Mouse (Mus musculus): ENCODE measurements around the gene Pex26.

Pex26 gene

DNA sequence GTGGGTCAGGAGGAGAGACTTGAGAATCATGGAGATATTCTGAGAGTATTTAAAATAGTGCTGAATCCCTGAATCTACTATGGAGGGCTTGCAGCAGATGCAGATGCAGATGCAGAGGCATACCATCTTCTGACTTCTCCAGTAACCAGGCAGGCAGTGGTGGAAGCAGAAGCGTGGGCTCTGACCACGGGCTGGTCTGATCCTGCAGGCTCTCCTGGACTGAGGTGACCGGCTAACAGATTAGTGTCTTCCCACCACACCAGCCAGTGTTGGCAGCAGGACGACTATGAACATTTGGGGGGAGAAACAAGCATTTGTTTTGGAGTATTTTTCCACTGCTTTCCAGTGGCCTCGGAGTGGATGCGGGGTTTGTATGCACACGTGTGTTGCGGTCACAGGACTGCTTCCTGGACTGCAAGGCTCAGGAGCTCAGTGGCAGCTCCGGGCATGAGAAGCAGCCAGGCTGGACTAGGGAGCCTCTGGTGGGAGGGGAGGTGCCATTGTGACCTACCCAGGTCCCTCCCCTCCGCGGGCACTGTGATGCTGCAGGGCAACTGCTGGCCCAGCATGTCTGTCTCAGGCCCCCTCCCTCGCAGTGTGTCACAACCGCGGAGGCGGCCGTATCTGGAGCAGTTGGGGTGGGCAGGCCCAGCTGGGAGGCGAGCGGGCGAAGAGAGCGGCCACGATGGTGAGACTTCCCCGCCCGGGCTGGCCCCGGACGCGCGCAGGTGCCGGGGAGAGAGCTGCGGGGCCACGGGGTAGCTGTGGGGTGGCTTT, 26.9 kb downstream of the Pex26 start, which contains the start of gene Tuba8:
Gene Tuba8 (plus strand): TSS at position 548 of the 777 bp plus-strand sequence.
- peak; percentile 60 for DNase-seq

- DNase-seq = no peak
Measured at GRCm38 (mm10) chr6:121210926-121211289, 27.4 kb downstream of the Pex26 start.

DNA sequence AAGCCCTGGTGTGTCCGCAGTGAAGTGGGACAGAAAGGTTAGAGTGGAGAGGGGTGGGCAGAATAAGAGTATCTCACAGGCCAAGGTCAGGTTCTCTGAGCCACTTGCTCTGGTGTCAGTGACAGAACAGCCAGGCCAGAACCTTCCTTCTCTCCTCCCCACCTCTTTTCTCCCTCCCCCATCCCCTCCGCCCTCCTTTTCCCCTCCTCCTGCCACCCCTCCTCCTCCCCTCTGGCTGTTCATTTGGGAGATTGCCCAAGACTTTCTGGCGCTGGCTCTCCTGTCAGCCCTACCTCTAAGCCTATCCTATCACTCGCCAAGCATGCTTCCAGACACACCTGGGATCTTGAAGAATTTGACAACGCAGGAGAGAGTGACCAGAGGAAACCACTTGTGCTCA, 28.3 kb downstream of the Pex26 start:
- DNase-seq = peak; percentile 57 to 71

DNA sequence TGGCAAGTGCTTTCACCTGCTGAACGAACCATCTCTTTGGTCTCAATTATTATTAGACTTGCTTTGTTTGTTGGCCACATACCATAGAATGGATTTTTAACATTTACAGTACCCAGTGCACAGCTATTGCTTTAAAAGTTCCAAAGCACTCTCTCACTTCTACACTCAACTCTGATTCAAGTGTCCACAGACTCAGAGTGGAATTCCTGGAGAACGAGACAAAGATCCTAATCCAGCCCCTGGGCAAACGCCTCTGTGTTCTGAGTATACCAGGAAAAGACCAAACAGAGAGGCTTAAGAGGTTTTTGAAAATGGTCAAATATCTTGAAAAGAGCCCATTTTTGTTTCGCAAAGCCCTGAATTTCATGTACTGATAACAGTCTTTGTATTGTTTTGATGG, 29.5 kb downstream of the Pex26 start:
- no peak for DNase-seq

- DNase-seq = peak; percentile 35 to 36
Measured at GRCm38 (mm10) chr6:121214221-121214620, 30.8 kb downstream of the Pex26 start.

DNA sequence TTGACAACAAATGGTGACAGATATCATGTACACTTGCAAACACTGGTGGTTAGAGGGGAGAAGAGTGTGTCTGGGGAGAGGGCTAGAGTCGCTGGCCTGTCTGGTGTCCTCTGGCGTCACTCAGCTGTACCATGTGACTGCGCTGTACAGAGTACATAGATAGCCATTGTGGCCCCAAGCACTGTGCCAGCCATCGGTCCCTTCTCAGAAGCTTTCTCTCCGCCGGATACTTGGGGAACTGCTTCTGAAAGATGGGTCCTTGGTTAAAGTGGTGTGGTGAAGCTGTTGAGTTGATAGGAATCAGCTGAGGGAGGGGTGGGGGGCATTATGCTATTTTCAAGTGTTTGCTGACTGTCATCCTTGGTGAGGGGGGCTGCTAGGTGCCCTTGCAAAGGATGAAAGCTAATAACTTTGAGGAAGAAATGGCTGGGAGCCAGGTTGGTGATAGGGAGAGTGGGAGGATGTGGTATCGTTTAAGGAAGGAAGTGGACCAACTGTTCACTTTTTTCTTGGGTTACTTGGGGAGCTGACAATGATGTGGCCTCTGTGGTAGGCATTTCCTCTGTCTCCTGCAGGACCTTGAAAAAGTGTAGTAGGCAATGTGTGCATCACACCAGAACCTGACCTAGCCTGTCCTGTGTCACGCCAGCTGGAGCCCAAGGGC, 31.3 kb downstream of the Pex26 start:
- DNase-seq = no peak

DNA sequence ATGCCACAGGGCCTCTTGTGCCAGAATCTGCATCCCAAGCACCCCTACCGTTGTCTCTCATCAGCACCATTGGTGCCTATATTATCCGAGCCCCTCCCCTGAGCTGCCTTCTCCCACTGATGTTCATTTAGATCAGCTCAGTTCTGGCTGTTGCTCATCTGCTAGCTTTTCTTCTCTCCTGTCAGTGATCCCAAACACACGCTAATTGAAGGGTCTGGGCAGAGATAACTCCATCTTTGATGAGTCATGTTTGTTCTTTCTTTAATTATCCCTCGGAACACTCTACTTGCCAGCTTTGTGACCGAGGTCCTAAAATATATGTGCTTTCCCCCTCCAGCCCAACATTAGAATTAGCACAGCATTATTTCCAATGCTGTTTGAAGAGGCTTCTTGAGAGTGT, 31.9 kb downstream of the Pex26 start:
- no peak for DNase-seq

DNA sequence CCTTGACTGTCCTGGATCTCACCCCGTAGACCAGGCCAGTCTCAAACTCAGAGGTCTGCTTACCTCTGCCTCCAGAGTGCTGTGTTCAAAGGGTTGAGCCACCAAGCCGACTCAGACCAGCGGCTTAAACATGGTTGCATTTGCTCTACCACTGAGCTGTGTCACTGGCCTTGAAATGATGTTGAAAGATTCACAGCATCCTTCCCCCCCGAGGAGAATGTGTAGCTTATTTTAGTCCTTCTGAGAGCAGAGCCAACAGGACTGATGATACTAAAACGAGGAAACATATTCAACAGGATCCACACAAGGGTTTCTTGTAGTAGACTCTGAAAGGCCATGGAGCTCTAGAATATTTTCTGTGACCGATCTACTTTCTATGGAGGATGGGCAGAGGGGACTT, 32.4 kb downstream of the Pex26 start:
- no peak for DNase-seq

DNA sequence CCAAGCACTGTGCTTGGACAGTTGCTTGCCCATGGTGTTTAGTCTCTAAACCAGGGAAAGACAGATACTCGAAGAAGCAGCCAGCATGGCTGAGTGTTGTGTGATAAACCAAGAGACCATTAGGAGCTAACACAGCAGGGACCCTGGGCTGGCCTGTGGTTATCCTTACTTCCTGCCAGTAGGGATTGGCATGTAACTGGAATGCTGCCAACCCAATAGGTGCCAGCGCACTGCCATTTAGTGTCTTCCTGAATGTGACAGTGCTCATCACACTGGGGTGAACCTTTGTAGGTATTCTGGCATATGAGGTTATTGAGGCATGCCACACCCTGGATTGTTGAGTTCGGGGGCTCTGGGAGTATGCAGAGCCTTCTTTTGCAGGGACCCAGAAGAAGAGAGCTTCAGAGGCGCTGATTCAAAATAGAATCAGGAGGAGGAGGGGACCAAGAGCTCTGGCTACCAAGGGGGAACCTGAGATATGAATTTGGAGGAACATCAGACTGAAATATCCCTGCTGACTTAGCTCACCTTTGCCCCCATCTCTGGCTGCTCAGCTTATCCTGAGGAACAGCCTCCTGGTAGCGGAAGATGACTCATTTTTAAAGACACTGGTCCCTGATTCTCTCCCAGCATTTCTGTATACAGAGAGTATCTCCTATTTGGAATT, 33.3 kb downstream of the Pex26 start:
- peak; percentile 29 to 43 for DNase-seq

- no peak for DNase-seq
Measured at GRCm38 (mm10) chr6:121218002-121218401, 34.5 kb downstream of the Pex26 start.

GRCm38 (mm10) chr6:121219406-121219805, 35.9 kb downstream of the Pex26 start:
- peak; percentile 18 to 28 for DNase-seq

GRCm38 (mm10) chr6:121220181-121220580, 36.7 kb downstream of the Pex26 start:
- DNase-seq = no peak

DNA sequence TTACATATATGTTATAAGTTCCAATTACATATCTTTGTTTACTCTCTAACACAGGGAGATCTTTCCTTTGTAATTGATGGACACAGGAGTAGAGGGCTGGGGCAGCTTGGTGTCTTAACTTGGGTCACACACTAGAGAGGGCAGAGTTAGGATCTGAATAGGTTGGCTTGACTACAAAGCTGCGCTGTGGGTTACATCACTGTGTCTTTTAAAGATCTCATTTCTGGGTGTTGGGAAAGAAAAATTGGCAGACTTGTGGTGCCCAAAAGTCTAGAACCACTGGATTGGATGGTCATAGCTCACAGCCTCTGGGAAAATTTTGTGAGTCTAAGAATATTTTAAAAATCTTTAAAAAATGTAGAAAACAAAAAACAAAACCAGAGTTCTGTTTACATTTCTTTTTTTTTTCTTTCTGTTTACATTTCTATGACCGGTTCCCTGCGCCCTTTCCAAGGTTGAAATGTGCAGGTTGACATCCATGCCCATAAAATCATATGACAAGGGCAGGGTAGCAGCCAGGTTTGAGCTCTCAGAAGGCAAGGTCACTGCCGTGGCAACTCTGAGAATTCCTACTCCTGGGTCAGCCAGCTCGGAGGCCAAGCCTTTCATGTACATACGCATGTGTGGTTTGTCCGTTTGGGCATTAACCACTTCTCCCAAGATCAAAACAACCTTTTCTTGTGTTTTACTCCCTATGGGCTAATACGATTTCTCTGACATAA, 38.6 kb downstream of the Pex26 start:
- DNase-seq = no peak

DNA sequence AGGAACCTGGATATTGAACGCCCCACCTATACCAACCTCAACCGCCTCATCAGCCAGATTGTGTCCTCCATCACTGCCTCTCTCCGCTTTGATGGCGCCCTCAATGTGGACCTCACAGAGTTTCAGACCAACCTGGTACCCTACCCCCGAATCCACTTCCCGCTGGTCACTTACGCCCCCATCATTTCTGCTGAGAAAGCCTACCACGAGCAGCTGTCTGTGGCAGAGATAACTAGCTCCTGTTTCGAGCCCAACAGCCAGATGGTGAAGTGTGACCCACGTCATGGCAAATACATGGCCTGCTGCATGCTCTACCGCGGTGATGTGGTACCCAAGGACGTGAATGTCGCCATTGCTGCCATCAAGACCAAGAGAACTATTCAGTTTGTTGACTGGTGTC, 39.5 kb downstream of the Pex26 start:
- DNase-seq = no peak

DNA sequence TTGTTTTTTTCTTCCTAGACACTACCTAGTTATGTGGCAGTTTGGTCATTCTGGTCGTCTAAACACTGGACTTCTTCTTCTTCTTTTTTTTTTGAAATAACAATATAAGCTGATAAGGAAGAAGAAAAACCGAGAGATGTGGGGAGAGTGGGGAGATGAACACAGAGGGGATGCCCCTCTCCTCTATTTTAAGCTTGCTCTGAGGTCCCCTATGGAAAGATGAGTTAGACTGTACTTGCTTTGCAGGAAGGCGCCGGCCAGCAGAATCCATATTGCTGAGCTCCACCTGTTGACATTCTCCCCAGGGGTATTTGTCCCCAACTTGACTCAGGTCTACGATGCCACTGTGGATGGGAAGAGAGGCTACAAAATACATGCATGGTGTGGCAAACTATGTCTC, 40.6 kb downstream of the Pex26 start:
- DNase-seq = no peak

DNA sequence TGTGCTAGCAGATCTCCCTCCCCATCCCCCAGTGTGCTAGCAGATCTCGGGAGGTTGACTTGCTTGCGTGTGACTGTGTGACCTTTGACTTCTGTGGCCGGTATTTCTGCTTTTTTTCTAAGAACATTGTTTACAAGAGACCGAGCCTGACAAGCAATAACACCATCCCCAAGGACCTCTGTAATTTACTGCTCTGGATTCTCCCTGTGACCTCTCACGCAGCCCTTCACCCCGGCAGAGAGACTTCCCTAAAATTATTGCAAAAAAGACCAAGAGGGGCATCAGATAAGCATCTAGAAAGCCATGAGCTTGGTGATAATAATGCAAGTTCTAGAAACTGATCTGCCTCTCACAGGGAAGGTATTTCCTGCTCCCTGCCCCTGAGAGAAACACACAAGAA, 41.5 kb downstream of the Pex26 start:
- DNase-seq = no peak

GRCm38 (mm10) chr6:121226043-121226442, 42.6 kb downstream of the Pex26 start:
- DNase-seq = no peak

GRCm38 (mm10) chr6:121226744-121227143, 43.3 kb downstream of the Pex26 start:
- DNase-seq = no peak

DNA sequence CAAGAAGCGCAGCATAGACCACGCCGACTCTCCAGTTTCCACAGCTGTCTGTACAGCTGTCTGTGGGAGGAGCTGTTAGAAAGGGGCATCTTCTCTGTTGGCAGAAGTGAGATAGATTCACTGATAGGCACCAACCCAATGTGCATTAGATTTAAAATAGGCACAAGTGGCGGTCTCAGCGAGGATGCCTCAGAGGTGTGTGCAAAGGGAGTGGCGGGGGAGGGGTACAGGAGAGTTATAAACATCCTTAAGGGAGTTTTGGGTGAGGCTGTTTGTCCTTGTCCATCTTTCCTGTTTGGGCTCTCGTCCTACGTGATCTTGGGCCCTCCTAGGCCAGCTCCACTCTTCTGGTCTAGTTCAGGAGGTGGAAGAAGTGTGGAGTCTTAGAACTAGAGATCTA, 45.0 kb downstream of the Pex26 start:
- DNase-seq = no peak

- DNase-seq = no peak
Measured at GRCm38 (mm10) chr6:121232652-121233051, 49.2 kb downstream of the Pex26 start.

DNA sequence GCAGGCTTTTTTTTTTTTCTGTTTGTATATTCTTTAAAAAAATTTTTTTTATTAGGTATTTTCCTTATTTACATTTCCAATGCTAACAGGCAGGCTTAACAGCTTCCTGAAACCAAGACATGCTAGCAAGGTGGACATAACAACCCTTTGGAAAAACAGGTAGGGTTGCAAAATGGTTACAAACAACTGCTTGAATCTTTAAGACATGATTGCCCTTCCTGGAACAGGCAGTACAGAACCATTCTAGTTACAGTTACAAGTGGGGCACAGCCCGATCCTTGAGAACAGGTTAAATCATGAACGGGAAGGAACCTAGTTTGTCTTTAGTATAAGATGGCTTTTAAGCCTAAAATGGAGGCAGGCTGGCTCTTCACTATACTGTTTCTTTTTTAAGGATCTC, 52.9 kb downstream of the Pex26 start:
- DNase-seq = no peak

DNA sequence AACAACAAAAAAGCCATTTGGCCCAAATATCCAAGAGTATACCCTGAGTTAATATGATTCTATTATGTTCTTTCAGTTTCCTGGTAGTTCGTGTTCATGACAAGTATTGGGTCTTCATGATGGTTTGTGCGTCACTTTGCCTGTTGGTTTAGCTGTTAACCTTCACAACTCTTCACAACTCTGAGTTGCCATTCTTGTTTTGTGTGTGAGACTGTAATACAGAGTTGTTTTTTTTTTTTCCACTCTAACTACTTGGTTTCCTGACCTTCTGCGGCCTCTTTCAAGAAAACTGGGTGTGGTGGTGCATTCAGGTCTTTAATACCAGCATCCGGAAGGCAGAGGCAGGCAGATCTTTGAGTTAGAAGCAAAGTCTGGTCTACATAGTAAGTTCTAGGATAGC, 54.7 kb downstream of the Pex26 start:
- no peak for DNase-seq

DNA sequence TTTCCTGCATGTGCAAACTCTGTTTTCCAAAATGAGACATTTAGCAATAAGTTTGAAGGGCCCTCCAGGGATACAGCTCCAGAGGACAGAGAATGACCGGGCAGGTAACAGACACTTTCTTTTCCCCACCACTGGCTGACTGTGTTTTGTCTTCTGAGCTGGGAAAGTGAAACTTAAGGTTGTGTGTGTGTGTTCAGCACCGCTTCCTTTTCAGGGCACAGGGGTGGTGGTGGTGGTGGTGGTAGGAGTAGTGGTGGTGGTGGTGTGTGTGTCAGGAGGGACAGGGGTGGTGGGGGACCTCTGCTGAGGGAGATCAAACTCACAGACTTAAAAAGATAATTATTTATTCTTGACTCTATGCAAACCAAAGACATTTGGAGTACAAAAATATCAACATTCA, 58.3 kb downstream of the Pex26 start:
- no peak for DNase-seq

All from cerebellum, postnatal 14 days (tissue).